Mouse (Mus musculus): ENCODE results near the gene Togaram2.

- TF ChIP-seq HCFC1 (IDR thresholded peaks at IDR 0.05; ENCODE audit: borderline replicate concordance, insufficient read depth, low read length) (no peak), ZC3H11A (IDR thresholded peaks at IDR 0.05; ENCODE audit: borderline replicate concordance, low read depth, low read length) (no peak), ZNF384 (IDR thresholded peaks at IDR 0.05; ENCODE audit: low read depth, low read length) (no peak), CHD2 (IDR thresholded peaks at IDR 0.05; ENCODE audit: low read depth, low read length) (no peak)
Observed at GRCm38 (mm10) chr17:71707715-71708114, 34.7 kb downstream of the Togaram2 start.
